ENCODE assay signal across 16 mouse cellular contexts in the genomic region with DNA sequence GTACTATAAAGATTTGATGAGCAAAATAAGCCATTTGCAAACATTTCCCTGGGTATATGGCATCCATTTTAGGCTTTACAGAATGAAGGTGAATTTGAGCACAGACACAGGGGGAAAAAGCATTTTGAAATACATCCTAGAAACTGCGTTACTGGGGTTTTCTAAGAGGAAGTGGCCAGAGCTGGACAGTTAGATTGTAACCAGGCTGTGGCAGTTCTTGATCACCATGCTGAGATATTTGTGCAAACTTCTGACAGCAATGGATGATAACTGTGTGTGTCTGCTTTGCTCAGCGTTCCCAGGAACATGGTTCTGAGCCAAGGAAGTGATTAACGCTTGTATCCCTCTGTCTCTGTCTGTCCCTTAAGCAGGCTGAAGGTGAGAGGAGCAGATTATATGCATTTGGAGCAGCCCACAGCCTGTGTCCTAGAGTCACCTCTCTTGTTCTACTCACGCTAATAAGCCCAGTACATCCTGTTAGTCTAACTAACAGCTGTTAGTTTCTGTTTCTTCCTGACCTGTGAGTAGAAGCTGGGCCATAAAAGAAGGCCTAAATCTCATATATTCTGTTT. TPM values are rescaled to one million over a fixed set of nuclear protein-coding genes. Genes with fewer than 3 reads are reported as not detected.
A peak's percentile ranks its signal among the peaks of the same experiment; 100 is the strongest.
DNase-seq lines count a peak whose midpoint lies in the region; ATAC-seq and TF ChIP-seq lines count a peak whose summit lies in the region.
"Had no signal": no experiment of that assay in that cellular context is flagged by ENCODE, and none has a peak within 500 bp of the region (broad histone marks: within the 10 kb centered on the region; RNA-seq: fewer than 3 reads in every experiment).

No protein-coding gene starts in this region.

- H3K27me3 ChIP-seq in liver, adult 2 months (ENCODE audit: control insufficient read depth, insufficient read depth, low read length): no peaks in the 10 kb centered on the region
- peaks cover 0 to 1% of the 10 kb centered on the region in 2 experiments; a peak in 1 of 4 replicates for H3K27me3 ChIP-seq in MEL (ENCODE audit: control insufficient read depth in 1 of 2, insufficient read depth in 2 of 2, low read length in 2 of 2)
- H3K27me3 ChIP-seq in limb, embryonic 10.5 days (ENCODE audit: low read depth, poor library complexity, severe bottlenecking): no peaks in the 10 kb centered on the region

- H3K4me3 ChIP-seq in liver, adult 2 months (ENCODE audit: insufficient read depth, low read depth, low read length): no peak overlapping the region
- H3K4me3 ChIP-seq in MEL (ENCODE audit: control insufficient read depth in 1 of 2, insufficient read depth in 1 of 2, low read depth in 2 of 2, low read length in 2 of 2): peak overlapping the region; percentile 32 to 42
- no peak overlapping the region for H3K4me3 ChIP-seq in limb, embryonic 10.5 days

- intact Hi-C loops in left cerebral cortex, postnatal 36 days (cut with DNase I): no loop called here

- H3K9me3 ChIP-seq in MEL (replicated peaks; ENCODE audit: insufficient read depth, low read length): no peaks in the 10 kb centered on the region
- no peaks in the 10 kb centered on the region for H3K9me3 ChIP-seq in limb, embryonic 10.5 days (replicated peaks)

- H3K4me1 ChIP-seq in liver, adult 2 months (ENCODE audit: control insufficient read depth, insufficient read depth, low read length): no peaks in the 10 kb centered on the region; the same call in none of the 2 replicates
- peaks cover 3 to 11% of the 10 kb centered on the region in 2 experiments for H3K4me1 ChIP-seq in MEL (ENCODE audit: control insufficient read depth in 1 of 2, insufficient read depth in 2 of 2, low read length in 2 of 2)
- peaks cover 24% of the 10 kb centered on the region for H3K4me1 ChIP-seq in limb, embryonic 10.5 days

- no peaks in the 10 kb centered on the region for H3K36me3 ChIP-seq in liver, adult 2 months (ENCODE audit: control insufficient read depth, insufficient read depth, low read length)
- H3K36me3 ChIP-seq in MEL (ENCODE audit: control insufficient read depth in 1 of 2, insufficient read depth in 2 of 2, low read length in 2 of 2): peaks cover 0 to 11% of the 10 kb centered on the region in 2 experiments; a peak in 2 of 4 replicates
- no peaks in the 10 kb centered on the region for H3K36me3 ChIP-seq in limb, embryonic 10.5 days

- H3K27ac ChIP-seq in liver, adult 2 months (replicated peaks; ENCODE audit: insufficient read depth, low read depth, low read length): 0 out of 2 replicates have a peak overlapping the region, but pooled peaks have one; percentile 2
- no peak overlapping the region for H3K27ac ChIP-seq in MEL (ENCODE audit: control insufficient read depth, low read depth, low read length)
- peak overlapping the region; percentile 39; the same call in 1 of the 2 replicates for H3K27ac ChIP-seq in limb, embryonic 10.5 days

- ATAC-seq in megakaryocyte-erythroid progenitor cell, adult 5-6 weeks (replicated peaks; ENCODE audit: low FRiP score, low TSS enrichment, poor library complexity, severe bottlenecking): peak; percentile 61
- ATAC-seq in frontal cortex, adult (ENCODE audit: low TSS enrichment): no peak
- ATAC-seq: CD4-positive, CD25-positive, alpha-beta regulatory T cell, adult 4 months; inflammation-experienced regulatory T-cells, adult 6 months; Patski had no signal

- H3K79me2 ChIP-seq in liver, adult 2 months (ENCODE audit: control insufficient read depth, insufficient read depth, low read length): no peaks in the 10 kb centered on the region
- no peaks in the 10 kb centered on the region for H3K79me2 ChIP-seq in MEL (ENCODE audit: control insufficient read depth, insufficient read depth, low read length, poor library complexity)

- DNase-seq in liver, adult 2 months (ENCODE audit: extremely low read depth, low read depth, low spot score): no peak
- no peak for DNase-seq in liver
- DNase-seq in MEL (ENCODE audit: low read depth, low spot score): peak; percentile 45
- no peak for DNase-seq in limb, embryonic 10.5 days (ENCODE audit: low spot score)
- no peak for DNase-seq in left cerebral cortex, postnatal 36 days (ENCODE audit: low spot score in 2 of 2)
- no peak for DNase-seq in thymus, adult 18-20 months
- DNase-seq: cerebellum, adult 9-10 months; gastrocnemius, postnatal 25 days; kidney, postnatal 10 days; lung, postnatal 14 days; midbrain, embryonic 14.5 days had no signal

- WGBS in liver, adult 2 months: 49% methylated on average over 4 of the region's 4 CpGs
- WGBS in limb, embryonic 10.5 days: 47% methylated on average over 4 of the region's 4 CpGs

- no peak overlapping the region for H3K9ac ChIP-seq in liver, adult 2 months (ENCODE audit: low read depth, low read length)
- peak overlapping the region; percentile 24 for H3K9ac ChIP-seq in MEL (ENCODE audit: control insufficient read depth, low read depth, low read length, poor library complexity, severe bottlenecking)

- TF ChIP-seq EP300 in MEL (IDR thresholded peaks at IDR 0.05; ENCODE audit: low read depth in 1 of 2, low read length in 2 of 2): peak; percentile 56 to 61; a peak in 3 of 4 replicates

- TF ChIP-seq RAD21 in MEL (IDR thresholded peaks at IDR 0.05; ENCODE audit: low read depth, low read length): no peak

- TF ChIP-seq POLR2A in liver, adult 2 months (IDR thresholded peaks at IDR 0.05; ENCODE audit: extremely low read depth, insufficient read depth, low read length): no peak
- TF ChIP-seq POLR2A in MEL (IDR thresholded peaks at IDR 0.05; ENCODE audit: control insufficient read depth in 1 of 2, insufficient read depth in 1 of 2, low read depth in 1 of 2, low read length in 2 of 2, poor library complexity in 1 of 2): no peak

- TF ChIP-seq CTCF in liver, adult 2 months (IDR thresholded peaks at IDR 0.05; ENCODE audit: low read depth, low read length): no peak
- no peak for TF ChIP-seq CTCF in MEL (IDR thresholded peaks at IDR 0.05 in 2 of 3, conservative IDR thresholded peaks at IDR 0.05 in 1 of 3; ENCODE audit: control insufficient read depth in 1 of 3, insufficient read depth in 1 of 3, low read depth in 2 of 3, low read length in 3 of 3, poor library complexity in 1 of 3, severe bottlenecking in 1 of 3)

TF ChIP-seq in MEL, 35 proteins besides CTCF, POLR2A, EP300 and RAD21:
- TF ChIP-seq TCF12 (IDR thresholded peaks at IDR 0.05; ENCODE audit: low read depth, low read length): 0 out of 2 replicates have a peak, but pooled peaks have one; percentile 17
- TF ChIP-seq POLR2AphosphoS5 (IDR thresholded peaks at IDR 0.05; ENCODE audit: borderline replicate concordance, low read depth, low read length): no peak
- no peak for TF ChIP-seq MYC (IDR thresholded peaks at IDR 0.05; ENCODE audit: low read depth, low read length)
- no peak for TF ChIP-seq SIN3A (IDR thresholded peaks at IDR 0.05; ENCODE audit: low read length)
- no peak for TF ChIP-seq ELF1 (IDR thresholded peaks at IDR 0.05; ENCODE audit: low read depth, low read length)

RNA-seq across cellular contexts. Expression of a gene that starts 15.5 kb away (rescaled TPM):
- total RNA-seq in liver, adult 2 months (2014; rRNA removed): 90.3 and 121 TPM in 2 replicates
- polyA plus RNA-seq in liver, adult 2 months (2012; rRNA removed): 16.2 and 18.4 TPM in 2 replicates
- total RNA-seq in MEL (2012; rRNA removed): 39.8 and 46.0 TPM in 2 replicates
- 10 to 100 TPM in 1 of 2 experiments, not detected in 1; 45.6 TPM for polyA plus RNA-seq in MEL (2012; ENCODE audit: insufficient read depth in 1 of 2, insufficient read length in 2 of 2, low read depth in 1 of 2, low replicate concordance in 2 of 2, missing spikeins in 1 of 2)
- polyA plus RNA-seq in limb, embryonic 10.5 days (2016; fragmentation: Nextera tagmentation; extraction: Ambion mirVana): 105 and 122 TPM in 2 replicates
- 66.9 and 80.3 TPM in 2 replicates for total RNA-seq in megakaryocyte-erythroid progenitor cell, adult 5-6 weeks (2014; fragmentation: Nextera tagmentation)
- 175 and 200 TPM in 2 replicates for total RNA-seq in megakaryocyte-erythroid progenitor cell, adult 5-6 weeks (2017)
- total RNA-seq in left cerebral cortex, postnatal 36 days (2021): 100 to 1,000 TPM; 125 TPM

RNA-seq across cellular contexts. Expression of a gene that starts 57.9 kb away (rescaled TPM):
- 308 and 311 TPM in 2 replicates for total RNA-seq in liver, adult 2 months (2014; rRNA removed)
- polyA plus RNA-seq in liver, adult 2 months (2012; rRNA removed): 225 and 253 TPM in 2 replicates
- total RNA-seq in MEL (2012; rRNA removed): 30.9 and 31.2 TPM in 2 replicates
- 10 to 100 TPM in 1 of 2 experiments, not detected in 1; 39.3 TPM for polyA plus RNA-seq in MEL (2012; ENCODE audit: insufficient read depth in 1 of 2, insufficient read length in 2 of 2, low read depth in 1 of 2, low replicate concordance in 2 of 2, missing spikeins in 1 of 2)
- 64.2 and 68.7 TPM in 2 replicates for polyA plus RNA-seq in limb, embryonic 10.5 days (2016; fragmentation: Nextera tagmentation; extraction: Ambion mirVana)
- 50.1 and 72.1 TPM in 2 replicates for total RNA-seq in megakaryocyte-erythroid progenitor cell, adult 5-6 weeks (2014; fragmentation: Nextera tagmentation)
- total RNA-seq in megakaryocyte-erythroid progenitor cell, adult 5-6 weeks (2017): 54.8 and 58.5 TPM in 2 replicates
- 10 to 100 TPM; 45.2 to 47.2 TPM for total RNA-seq in left cerebral cortex, postnatal 36 days (2021)

Comparison
In these comparisons a context has a peak if more than half of its experiments do, and no peak if none do; other contexts are left out.
1. H3K4me3 ChIP-seq: peak in MEL (2 of 2); none in liver, adult 2 months (single experiment) and limb, embryonic 10.5 days (single experiment).